Mouse (Mus musculus) forebrain, embryonic 11.5 days (tissue): ENCODE measurements around the gene Cracr2b. TPM values are rescaled to one million over a fixed set of nuclear protein-coding genes. Genes with fewer than 3 reads are reported as not detected.

Experiments
- ATAC-seq: fragments of 200-750 bp; cut with Nextera tagmentation; replicated peaks from 2 replicates; pipeline ENCODE4 v1.8.0; 2017; ENCODE audit warnings: moderate TSS enrichment; ENCODE audit not compliant: low FRiP score
- DNase-seq: peaks from one replicate; pipeline ENCODE4 v3.0.0-alpha.2; 2017; ENCODE audit warnings: low spot score
- H3K27ac ChIP-seq: fragments of 300-500 bp; sonication (generic); 2 replicates; pipeline ENCODE4 v1.5.1; 2014; ENCODE audit warnings: low read depth, low read length
- H3K27me3 ChIP-seq: fragments of 300-500 bp; sonication (generic); 2 replicates; pipeline ENCODE4 v1.6.1; 2014; ENCODE audit warnings: mild to moderate bottlenecking, low read length, mixed read lengths; ENCODE audit not compliant: control insufficient read depth, insufficient read depth
- H3K36me3 ChIP-seq: fragments of 300-500 bp; sonication (generic); 2 replicates; pipeline ENCODE4 v1.6.1; 2014; ENCODE audit warnings: mild to moderate bottlenecking, low read length, moderate library complexity, mixed read lengths; ENCODE audit not compliant: control insufficient read depth, insufficient read depth
- H3K4me1 ChIP-seq: fragments of 300-500 bp; sonication (generic); replicated peaks from 2 replicates; pipeline ENCODE4 v1.6.1; 2014; ENCODE audit warnings: low read length, mixed read lengths; ENCODE audit not compliant: control insufficient read depth, insufficient read depth
- H3K4me2 ChIP-seq: fragments of 300-500 bp; sonication (generic); 2 replicates; pipeline ENCODE4 v1.6.1; 2014; ENCODE audit warnings: low read depth, mild to moderate bottlenecking, low read length, moderate library complexity, mixed read lengths; ENCODE audit not compliant: severe bottlenecking
- H3K4me3 ChIP-seq: fragments of 300-500 bp; sonication (generic); 2 replicates; pipeline ENCODE4 v1.5.1; 2014; ENCODE audit warnings: low read depth, low read length
- H3K9ac ChIP-seq: fragments of 300-500 bp; sonication (generic); 2 replicates; pipeline ENCODE4 v1.6.1; 2014; ENCODE audit warnings: low read length
- H3K9me3 ChIP-seq: fragments of 300-500 bp; sonication (generic); 2 replicates; pipeline ENCODE4 v1.6.1; 2016; ENCODE audit warnings: low read length, mixed read lengths; ENCODE audit not compliant: control insufficient read depth
- WGBS: fragments of 180-500 bp; shearing (Covaris S2); extraction: QIAGEN DNeasy Blood & Tissue Kit; methylation state at CpG from one replicate; pipeline ENCODE4 v1.1.7; 2014; 5-methylcytosine and 5-hydroxymethylcytosine counted together
- polyA plus RNA-seq: library from polyadenylated mRNA; unstranded; fragments of >200 nt; fragmentation: Nextera tagmentation; extraction: Ambion mirVana; gene quantifications from 2 replicates; pipeline ENCODE4 v1.2.1, GENCODE M21; 2014

Cracr2b gene
- polyA plus RNA-seq, 1 experiment from 2014 or later = 5.9 TPM

DNA sequence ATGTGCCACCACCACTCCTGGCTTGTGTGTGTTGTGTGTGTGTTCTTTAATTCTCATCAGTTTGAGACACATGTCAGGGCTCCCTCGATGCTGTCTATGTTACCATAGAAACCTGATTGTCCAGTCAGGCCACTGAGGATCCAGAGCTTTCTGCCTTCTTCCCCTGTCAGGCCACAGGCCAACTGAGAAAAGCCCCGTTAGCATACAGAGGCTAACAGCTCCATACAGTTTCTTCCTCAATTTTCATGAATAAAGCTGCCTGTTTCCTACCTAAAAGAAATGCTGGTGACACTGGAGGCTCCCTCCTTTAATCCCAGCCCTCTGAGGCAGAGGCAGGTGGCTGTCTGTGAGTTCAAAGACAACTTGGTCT, 24.4 kb upstream of the Cracr2b start:
- H3K9ac ChIP-seq = peak overlapping the region; percentile 81
- peaks cover 22% of the 10 kb centered on the region for H3K4me1 ChIP-seq
- H3K36me3 ChIP-seq = peaks cover 2% of the 10 kb centered on the region; the same call in 1 of the 2 replicates
- no peak overlapping the region for H3K27ac ChIP-seq
- 49% methylated on average over 2 of the region's 2 CpGs for WGBS
- H3K4me2 ChIP-seq = peak overlapping the region; percentile 96
- H3K4me3 ChIP-seq = peak overlapping the region; percentile 58
- DNase-seq (no peak), ATAC-seq (no peak)
- H3K27me3 ChIP-seq = no peaks in the 10 kb centered on the region; the same call in 1 of the 2 replicates
- H3K9me3 ChIP-seq = no peaks in the 10 kb centered on the region

DNA sequence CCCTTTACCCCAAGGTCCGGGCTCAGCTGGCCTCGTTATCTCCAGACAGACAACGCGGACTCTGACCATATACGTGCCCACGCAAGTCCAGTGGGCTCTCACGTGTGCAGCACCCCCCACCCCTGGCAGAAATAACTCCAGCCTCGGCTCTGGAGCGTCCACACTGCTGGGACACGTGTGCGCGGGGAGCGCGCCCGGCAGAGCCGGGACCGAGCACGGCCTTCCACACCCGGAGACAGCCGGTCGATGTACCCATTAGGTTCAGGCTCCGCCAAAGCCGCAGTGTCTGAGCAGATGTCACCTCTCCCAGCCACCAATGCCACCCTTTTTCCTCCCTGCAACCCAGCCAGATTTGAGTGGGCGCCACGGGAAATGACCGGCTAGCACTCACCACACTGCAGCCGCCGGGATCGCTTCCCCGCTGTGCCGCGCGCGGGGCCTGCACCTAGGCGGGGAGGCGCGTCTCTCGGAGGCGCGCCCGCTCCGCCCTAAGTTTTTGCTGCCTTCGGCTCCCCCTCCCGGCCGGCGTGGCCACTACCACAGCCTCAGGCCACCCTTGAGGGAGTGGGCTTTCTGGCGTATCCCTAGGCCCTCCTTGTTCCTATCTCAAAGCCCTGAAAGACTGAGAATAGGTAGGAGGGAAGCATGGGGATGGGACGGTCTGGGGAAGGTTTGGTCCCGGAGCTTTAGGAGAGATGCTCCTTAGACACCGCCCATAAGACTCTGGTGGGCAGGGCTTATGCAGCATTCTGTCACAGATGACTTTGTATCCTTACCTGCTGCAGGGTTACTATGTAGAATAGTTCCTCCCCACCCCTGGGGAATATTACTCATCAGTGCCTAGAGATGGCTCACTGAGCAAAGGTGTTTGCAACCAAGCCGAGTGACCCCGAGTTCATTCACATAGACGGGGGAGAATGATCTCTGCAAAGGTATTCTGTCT, 23.4 kb upstream of the Cracr2b start, which contains the start of gene Slc25a22:
Slc25a22 (minus strand) TSS at position 715 of the 943 bp plus-strand sequence.
- peak within 1 kb of the TSS; percentile 58 for H3K4me3 ChIP-seq

DNA sequence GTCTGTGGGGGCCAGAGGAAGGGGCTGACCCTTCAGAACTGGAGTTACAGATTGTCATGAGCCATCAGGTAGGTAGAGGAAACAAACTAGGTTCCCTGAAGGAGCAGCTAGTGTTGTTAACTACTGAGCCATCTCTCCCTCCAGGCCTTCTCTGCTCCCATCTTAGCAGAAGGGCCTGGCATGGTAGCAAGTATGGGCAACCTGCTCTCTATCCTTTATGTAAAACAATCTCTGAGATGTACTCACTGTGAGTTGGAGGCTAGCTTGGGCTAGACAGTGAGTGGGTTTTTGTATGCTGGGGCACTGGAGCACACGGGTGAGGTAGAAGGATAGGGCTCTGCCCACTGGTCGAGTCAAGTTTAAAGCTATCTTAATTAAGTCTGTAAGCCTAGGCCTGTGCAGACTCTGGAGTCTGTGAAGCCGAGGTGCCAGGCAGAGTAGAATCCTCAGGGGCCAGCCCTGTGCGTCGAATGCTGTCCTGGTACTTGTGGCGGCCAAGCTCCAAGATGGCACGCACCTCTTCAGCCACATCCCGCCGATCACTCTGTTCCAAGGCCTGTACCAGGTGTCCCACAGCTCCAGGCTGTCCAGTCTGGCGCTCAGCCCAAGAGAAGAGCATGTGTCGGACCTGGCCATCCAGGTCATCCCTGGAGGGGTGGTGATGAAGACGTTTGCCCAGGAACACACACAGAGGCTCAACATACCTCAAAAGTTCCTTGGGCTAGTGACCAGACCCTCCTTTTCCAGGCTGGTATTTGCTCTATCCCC, 22.5 kb upstream of the Cracr2b start:
- Histone ChIP-seq H3K9ac (no peak overlapping the region; the same call in 1 of the 2 replicates), H3K36me3 (peaks cover 2% of the 10 kb centered on the region; the same call in 1 of the 2 replicates), H3K4me1 (peaks cover 33% of the 10 kb centered on the region), H3K4me2 (no peak overlapping the region), H3K4me3 (no peak overlapping the region), H3K27ac (no peak overlapping the region), H3K9me3 (no peaks in the 10 kb centered on the region), H3K27me3 (no peaks in the 10 kb centered on the region; the same call in 1 of the 2 replicates)
- WGBS = 89% methylated on average over 12 of the region's 12 CpGs
- ATAC-seq (no peak), DNase-seq (no peak)

More for the DNA sequence above, 23.4 kb upstream of the Cracr2b start, which contains the start of gene Slc25a22:
- peaks cover 2% of the 10 kb centered on the region; the same call in 1 of the 2 replicates for H3K36me3 ChIP-seq
- no peaks in the 10 kb centered on the region; the same call in 1 of the 2 replicates for H3K27me3 ChIP-seq
- DNase-seq (peak; percentile 91), ATAC-seq (peak; percentile 77)
- H3K27ac ChIP-seq = peak within 1 kb of the TSS; percentile 37; the same call in 1 of the 2 replicates
- H3K9ac ChIP-seq = peak within 1 kb of the TSS; percentile 81
- 6% methylated on average over 53 of the region's 53 CpGs for WGBS
- H3K4me2 ChIP-seq = peak within 1 kb of the TSS; percentile 96
- H3K9me3 ChIP-seq = no peaks in the 10 kb centered on the region
- H3K4me1 ChIP-seq = peaks cover 24% of the 10 kb centered on the region

DNA sequence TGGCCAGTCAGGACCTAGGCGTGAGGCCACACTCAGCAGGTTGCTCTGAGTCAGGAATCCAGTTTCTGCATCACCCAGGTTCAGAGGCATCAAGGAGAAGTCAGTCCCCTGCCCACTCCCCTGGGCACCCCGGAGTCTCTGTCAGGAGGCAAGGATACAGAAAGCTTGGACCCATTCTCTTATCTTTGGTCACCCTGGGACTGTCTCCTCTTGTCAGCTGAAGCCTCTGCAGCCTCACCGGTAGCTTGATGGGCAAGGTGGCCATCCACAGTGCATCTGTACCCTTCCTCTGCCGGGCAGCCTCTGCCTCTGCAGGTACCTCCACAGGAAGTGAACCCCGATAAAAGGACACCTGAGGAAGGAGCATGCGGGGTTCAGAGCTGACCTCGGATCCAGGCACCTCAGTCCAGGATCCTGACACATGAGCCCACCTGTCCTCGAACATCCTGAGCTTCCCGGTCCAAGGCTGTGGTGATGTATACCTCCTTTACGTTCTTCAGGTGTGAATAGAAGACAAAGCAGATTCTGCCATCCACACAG, 21.7 kb upstream of the Cracr2b start:
- Histone ChIP-seq H3K27me3 (no peaks in the 10 kb centered on the region; the same call in 1 of the 2 replicates), H3K4me3 (no peak overlapping the region), H3K27ac (no peak overlapping the region), H3K9ac (no peak overlapping the region), H3K36me3 (peaks cover 2% of the 10 kb centered on the region; the same call in 1 of the 2 replicates), H3K4me1 (peaks cover 35% of the 10 kb centered on the region), H3K4me2 (no peak overlapping the region), H3K9me3 (no peaks in the 10 kb centered on the region)
- DNase-seq (no peak), ATAC-seq (no peak)
- WGBS = 95% methylated on average over 10 of the region's 10 CpGs

DNA sequence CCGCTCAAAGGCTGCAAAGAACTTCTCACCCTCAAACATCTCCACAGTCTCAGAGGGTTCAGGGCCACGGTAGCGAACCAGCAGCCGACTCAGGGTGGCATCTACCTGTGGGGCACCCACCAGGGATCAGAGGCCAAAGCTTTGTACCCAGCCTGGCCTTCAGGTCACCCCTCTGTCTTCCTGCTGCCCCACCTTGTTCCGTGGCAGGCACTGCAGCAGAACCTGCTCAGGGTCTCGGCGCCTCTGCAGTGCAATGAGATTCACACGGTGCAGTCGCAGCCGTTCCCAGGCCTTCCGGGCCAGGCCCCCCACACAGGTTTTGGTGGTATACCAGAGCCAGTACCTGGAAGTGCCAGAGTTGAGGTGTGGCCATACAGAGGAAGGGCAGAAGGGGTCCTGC, 21.1 kb upstream of the Cracr2b start:
- no peaks in the 10 kb centered on the region for H3K9me3 ChIP-seq
- H3K27me3 ChIP-seq = no peaks in the 10 kb centered on the region; the same call in 1 of the 2 replicates
- ATAC-seq (no peak), DNase-seq (no peak)
- H3K36me3 ChIP-seq = peaks cover 2% of the 10 kb centered on the region; the same call in 1 of the 2 replicates
- no peak overlapping the region for H3K9ac ChIP-seq
- H3K27ac ChIP-seq = no peak overlapping the region
- no peak overlapping the region for H3K4me2 ChIP-seq
- 97% methylated on average over 11 of the region's 11 CpGs for WGBS
- peaks cover 29% of the 10 kb centered on the region for H3K4me1 ChIP-seq
- H3K4me3 ChIP-seq = no peak overlapping the region

DNA sequence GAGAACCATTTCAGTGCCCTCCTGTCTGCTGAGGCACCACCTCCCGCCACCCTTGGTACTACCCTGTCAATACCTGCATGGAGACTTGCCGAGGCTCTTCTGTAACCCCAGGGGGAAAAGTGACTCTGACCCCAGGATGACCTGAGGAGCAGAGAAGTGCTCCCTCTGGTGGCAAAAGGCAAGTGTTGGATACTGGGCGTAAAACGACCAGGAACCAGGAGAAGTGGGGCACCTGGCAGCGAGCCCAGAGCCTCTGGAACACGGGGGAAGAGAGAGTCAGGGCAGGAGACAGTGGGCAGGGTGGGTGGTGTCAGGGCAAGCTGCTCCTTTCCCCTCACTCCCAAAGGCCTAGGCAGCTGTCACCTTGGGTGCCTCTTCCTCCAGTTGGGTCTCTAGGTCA, 20.3 kb upstream of the Cracr2b start:
- Histone ChIP-seq H3K27ac (no peak overlapping the region), H3K27me3 (no peaks in the 10 kb centered on the region; the same call in 1 of the 2 replicates), H3K4me3 (no peak overlapping the region), H3K36me3 (peaks cover 2% of the 10 kb centered on the region; the same call in 1 of the 2 replicates), H3K4me1 (peaks cover 23% of the 10 kb centered on the region), H3K4me2 (no peak overlapping the region), H3K9me3 (no peaks in the 10 kb centered on the region), H3K9ac (no peak overlapping the region)
- DNase-seq (no peak), ATAC-seq (no peak)
- WGBS = 42% methylated on average over 6 of the region's 6 CpGs

DNA sequence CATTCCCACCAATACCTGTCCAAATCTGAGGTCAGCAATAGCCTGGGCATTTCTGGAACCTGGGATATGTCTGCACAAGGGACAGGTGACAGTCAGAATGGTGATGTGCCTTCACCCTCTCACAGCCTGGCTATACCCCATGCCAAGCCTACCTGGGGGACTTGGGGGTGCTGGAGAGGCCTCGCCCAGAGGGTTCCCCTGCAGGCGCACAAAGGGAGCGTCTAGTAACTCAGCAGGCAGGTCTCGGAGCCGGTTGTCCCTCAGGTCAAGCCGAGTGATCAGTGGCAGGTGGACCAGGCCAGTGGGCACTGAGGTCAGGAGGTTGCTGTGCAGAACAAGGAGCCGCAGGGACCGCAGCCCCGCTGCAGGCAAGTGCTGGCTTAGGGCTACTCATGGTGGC, 19.4 kb upstream of the Cracr2b start:
- Histone ChIP-seq H3K27ac (no peak overlapping the region), H3K9ac (no peak overlapping the region; the same call in 1 of the 2 replicates), H3K4me2 (no peak overlapping the region), H3K36me3 (peaks cover 2% of the 10 kb centered on the region; the same call in 1 of the 2 replicates), H3K4me1 (peaks cover 21% of the 10 kb centered on the region), H3K4me3 (no peak overlapping the region), H3K9me3 (no peaks in the 10 kb centered on the region), H3K27me3 (no peaks in the 10 kb centered on the region; the same call in 1 of the 2 replicates)
- WGBS = 96% methylated on average over 9 of the region's 9 CpGs
- DNase-seq (peak; percentile 51), ATAC-seq (no peak)

DNA sequence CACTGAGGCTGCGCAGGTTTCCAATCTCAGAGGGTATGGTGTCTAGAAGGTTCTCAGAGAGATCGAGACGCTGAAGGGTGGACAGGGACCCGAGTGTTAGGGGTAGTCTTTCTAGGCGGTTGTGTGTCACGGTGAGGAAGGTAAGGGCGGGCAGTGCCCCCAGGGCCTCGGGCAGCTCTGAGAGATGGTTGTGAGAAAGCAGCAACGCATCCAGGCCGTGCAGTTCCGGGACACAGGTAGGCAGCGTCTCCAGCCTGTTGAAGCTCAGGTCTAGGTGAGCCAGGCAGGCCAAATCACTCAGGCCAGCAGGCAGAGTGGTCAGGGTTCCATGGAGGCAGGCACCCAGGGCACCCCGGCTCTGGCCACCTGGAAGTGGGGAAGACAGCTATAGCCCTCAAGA, 18.7 kb upstream of the Cracr2b start:
- H3K9me3 ChIP-seq = no peaks in the 10 kb centered on the region
- WGBS = 93% methylated on average over 13 of the region's 13 CpGs
- peaks cover 2% of the 10 kb centered on the region; the same call in 1 of the 2 replicates for H3K36me3 ChIP-seq
- no peaks in the 10 kb centered on the region; the same call in 1 of the 2 replicates for H3K27me3 ChIP-seq
- no peak for DNase-seq
- peak overlapping the region; percentile 71 for H3K9ac ChIP-seq
- H3K27ac ChIP-seq = no peak overlapping the region
- H3K4me2 ChIP-seq = peak overlapping the region; percentile 80
- peaks cover 15% of the 10 kb centered on the region for H3K4me1 ChIP-seq
- H3K4me3 ChIP-seq = peak overlapping the region; percentile 40
- no peak for ATAC-seq
